Mouse (Mus musculus) splenic B cell, adult 2 months (primary cell): ENCODE results near the gene Gm17455.

Source experiments
- DNase-seq: peaks from one replicate; pipeline ENCODE4 v3.0.0-alpha.2; 2011; ENCODE audit warnings: low read depth, low spot score
- H3K27me3 ChIP-seq: 2 replicates; pipeline ENCODE4 v1.6.1; 2012; ENCODE audit warnings: mild to moderate bottlenecking, low read length, moderate library complexity, mixed read lengths; ENCODE audit not compliant: control insufficient read depth, poor library complexity, insufficient read depth, severe bottlenecking
- H3K36me3 ChIP-seq: 2 replicates; pipeline ENCODE4 v1.6.1; 2012; ENCODE audit warnings: mild to moderate bottlenecking, low read length, moderate library complexity, mixed read lengths; ENCODE audit not compliant: control insufficient read depth, poor library complexity, insufficient read depth, severe bottlenecking

The Gm17455 gene

DNA sequence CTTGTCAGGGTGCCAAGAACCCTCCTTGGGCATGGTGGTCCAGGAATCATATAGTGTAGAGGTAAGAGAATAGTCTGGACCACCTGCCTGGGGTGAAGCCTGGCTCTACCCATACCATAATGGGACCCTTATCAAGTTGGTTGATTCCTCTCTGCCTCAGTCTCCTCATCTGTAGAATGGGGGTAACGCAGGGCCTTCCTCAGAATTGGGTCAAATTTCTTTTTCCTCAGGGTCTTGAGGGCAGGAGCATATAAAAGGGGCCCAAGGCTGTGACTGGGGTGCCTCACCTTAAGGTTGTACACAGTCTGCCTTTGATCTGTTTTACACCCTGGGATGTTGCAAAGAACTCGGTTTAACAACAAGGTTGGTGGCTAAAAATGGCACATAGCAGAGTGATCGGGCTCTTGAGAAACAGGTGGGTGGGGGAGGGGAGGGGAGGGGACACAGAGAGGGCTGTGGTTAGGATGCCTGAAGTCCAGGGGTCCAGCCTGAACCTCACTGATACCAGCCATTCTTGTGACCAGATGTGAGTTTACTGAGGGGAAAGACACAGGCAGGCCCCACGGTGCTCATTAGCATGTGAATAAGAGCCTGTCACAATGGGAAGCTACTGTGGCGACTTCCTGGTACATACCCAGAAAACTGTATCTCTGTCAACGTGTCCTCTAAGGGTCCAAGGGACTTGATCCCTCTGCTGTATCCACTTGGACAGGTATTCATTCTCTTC lies 9.2 kb upstream of the Gm17455 start:
- peak; percentile 35 for DNase-seq
- Histone ChIP-seq H3K36me3 (no peaks in the 10 kb centered on the region), H3K27me3 (no peaks in the 10 kb centered on the region)

DNA sequence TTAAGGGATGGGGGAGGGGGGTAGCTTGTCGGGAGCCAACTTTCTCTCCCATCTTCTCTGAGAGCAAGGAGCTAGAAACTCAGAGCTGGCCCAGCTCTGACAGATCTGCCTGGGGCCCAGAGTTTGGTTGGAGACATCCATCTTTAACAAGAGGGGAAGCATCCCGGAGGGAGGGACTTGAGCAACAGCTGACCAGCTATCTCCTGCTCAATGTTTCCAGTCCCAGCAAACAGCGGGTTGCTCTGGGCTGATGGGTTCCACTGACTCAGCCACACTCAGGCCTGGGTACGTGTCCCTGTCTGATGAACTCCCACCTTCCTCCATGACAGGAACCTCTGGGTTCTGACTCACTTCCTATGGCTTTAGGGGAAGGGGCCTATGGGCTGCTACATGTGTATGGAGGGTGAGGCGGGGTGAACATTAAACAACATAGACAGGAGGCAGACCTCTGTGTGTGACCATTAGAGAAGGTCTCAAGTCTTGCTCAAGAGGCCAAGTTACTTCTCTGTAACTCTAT lies 8.6 kb upstream of the Gm17455 start:
- Histone ChIP-seq H3K36me3 (no peaks in the 10 kb centered on the region), H3K27me3 (no peaks in the 10 kb centered on the region)
- no peak for DNase-seq

DNA sequence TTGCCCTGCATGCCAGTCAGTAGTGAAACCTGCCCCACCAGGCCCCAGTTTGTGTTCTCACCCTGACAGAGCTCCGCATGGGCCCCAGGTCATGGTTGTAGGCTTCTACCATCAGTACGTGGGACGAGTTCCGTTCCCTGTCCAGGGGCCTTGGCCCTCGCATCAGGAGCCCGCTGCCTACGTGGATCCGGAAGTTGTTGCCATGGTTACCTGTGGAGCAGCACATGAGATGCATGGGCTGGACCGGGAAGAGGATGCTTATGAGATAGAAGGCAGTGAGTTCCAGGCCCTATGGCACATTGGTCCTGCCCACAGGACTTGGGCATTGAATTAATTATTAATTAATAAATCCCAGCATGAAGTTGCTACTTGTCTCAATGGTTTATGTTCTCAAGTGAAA lies 7.9 kb upstream of the Gm17455 start:
- Histone ChIP-seq H3K36me3 (no peaks in the 10 kb centered on the region), H3K27me3 (no peaks in the 10 kb centered on the region)
- DNase-seq = no peak

DNA sequence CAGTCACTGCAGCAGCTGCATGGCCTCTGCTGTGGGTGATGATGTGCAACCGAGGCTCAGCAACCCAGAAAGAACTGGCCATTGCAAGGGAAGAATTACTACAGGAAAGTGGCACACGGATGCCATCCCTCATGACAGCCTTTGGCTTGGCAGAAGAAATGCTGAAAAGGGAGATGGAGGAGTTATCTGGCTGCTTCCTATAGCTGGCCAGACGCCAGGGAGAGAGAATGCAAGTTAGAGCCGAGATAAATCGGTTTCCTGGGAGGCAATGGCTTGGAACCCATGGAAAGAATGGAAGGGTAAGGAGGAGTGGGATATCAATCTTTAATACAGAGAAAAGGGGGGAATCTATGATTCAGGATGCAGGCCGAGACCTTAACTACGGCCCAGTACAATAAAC lies 4.6 kb upstream of the Gm17455 start:
- H3K36me3 ChIP-seq = no peaks in the 10 kb centered on the region
- DNase-seq = no peak
- no peaks in the 10 kb centered on the region for H3K27me3 ChIP-seq

DNA sequence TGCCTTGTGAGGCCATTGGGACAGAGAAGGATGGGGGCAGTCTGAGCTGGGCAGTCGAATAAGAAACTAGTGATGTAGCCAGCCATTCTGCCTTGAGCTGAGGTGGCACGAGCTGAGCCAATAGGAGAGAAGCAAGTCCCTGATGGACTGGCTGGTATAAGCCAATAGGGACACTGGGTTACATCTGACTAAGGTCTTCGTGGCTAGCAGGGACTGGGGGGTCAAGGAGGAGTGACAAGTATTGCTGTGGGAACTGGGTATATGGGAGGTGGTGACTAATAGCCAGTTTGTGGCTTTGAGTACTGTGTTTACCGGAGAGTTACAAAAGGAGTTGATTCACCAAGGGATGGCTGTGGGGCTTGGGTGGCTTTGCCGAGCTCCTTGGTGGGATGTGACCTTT lies 3.9 kb upstream of the Gm17455 start:
- DNase-seq = no peak
- Histone ChIP-seq H3K36me3 (no peaks in the 10 kb centered on the region), H3K27me3 (no peaks in the 10 kb centered on the region)

DNA sequence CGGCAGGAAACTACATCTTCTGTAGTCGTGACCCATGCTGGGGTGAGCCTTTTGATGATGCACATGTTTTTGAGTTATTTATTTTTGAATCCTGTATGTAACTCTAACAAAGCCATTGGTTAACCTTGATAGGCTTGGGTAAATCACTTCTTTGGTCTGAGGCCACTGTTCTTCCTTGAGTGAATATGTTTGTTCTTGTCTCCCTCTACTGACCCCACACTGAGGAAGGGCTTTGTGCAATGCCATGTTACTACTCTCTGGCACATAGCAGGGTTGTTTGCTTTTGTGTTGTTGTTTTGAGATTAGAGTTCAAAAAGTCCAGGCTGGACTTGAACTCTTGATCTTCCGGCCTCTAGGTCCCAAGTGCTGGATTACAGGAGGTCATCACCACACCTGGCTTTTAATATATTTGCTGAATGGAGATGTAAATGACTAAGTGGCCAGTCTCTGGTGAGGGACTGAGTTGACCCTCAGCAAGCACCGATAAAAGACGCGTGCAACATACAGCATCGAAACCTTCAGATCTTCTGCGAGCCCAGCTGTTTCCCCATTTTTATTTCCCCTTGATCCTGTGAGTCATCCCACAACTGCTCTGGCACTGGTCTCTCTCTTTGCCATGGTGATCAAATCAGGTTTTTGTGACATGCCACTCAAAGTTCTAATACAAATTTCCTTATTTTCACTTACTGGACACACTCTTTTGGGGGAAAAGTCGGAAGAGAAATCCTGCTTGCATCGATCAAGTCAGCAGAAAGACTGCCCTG lies 1.3 kb upstream of the Gm17455 start:
- no peaks in the 10 kb centered on the region for H3K36me3 ChIP-seq
- H3K27me3 ChIP-seq = no peaks in the 10 kb centered on the region
- peak; percentile 22 for DNase-seq

DNA sequence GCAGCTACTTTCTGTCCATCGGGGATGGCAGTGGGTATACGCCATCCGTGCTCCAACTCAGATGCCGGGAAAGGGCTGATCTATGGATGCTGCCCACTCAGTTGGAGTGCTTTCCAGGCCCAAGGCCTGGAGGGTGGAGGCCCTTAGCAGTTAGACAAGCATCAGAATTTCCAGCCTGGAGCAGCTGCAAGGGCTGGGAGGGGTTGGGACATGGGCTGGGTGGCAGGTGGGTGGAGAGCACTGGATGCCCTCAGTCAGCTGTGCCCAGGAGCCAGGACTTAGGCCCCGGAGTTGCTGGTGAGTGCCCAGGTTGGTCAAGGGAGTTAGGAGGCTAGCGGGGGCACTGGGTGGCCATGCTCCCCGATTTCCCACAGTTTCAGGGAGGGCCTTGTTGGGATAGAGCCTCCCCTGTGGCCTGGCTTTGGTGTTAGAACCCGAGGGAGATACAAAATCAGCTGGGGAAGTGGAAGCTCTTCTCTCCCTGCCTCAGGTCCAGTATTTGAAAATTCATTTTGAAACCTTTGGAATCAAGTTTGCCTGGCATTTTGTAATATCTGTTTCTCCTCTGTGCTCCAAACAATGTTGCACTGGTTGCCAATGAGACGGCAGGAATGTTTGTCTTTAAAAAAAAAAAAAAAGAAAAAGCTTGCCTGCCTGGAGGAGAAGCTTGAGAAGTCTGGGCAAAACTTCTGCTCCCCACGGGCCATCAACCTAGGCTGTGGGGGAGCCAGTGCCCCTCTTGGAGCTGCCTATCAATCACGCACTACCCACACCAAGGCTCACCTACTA lies 1.2 kb downstream of the Gm17455 start:
- DNase-seq = no peak
- Histone ChIP-seq H3K36me3 (no peaks in the 10 kb centered on the region), H3K27me3 (no peaks in the 10 kb centered on the region)

DNA sequence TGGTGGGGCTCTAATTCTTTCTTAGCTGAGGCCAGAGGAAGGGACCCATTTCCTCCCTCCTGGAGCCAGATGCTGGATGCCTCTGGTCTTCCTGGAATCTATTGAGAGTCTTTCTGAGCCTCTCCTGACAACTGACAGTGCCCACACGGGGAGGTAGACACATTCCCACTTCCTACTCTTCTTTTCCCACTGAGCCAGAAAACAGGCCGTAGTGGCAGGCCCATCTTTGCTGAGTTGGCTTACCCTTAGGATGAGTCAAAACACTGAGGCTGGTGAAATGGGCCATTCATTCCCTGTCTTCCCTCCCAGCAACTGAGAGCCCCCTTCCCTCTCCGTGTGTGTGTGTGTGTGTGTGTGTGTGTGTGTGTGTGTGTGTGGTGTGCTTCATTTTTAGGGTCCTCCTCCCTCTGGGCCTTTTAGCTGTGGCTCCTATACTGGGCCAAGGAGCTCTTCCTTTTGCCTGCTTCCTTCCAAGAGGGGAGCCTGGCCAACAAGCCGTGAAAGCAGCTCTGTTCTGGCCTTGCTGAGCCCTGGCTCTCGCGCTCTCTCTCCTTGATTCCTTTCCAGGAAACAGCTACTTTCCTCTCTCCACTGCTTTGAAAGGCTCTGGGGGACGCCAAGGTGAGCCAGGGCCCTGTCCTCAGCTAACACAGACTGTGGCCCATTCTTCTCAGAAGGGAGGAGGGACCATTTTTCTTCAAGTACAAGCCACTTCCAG lies 6.1 kb downstream of the Gm17455 start:
- Histone ChIP-seq H3K36me3 (no peaks in the 10 kb centered on the region), H3K27me3 (no peaks in the 10 kb centered on the region)
- DNase-seq = no peak

DNA sequence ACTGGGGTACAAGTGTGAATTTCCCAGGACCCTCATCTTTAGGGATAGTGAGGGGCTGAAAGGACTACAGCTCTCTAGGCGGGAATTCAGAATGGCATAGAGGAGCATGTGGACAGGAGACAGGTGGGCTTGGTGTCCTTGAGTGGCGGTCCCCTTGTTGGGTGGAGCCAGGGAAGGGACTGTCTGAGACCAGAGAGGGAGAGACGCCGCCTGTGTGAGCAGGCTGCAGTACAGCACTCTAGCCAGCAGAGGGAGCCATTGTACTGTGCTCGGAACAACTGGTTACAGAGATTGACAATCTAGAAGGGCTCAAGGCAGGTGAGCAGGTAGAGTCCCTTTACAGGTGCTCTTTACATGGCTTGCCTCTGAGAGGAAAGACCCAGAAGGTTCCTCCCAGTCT lies 8.3 kb downstream of the Gm17455 start:
- DNase-seq = peak; percentile 84

DNA sequence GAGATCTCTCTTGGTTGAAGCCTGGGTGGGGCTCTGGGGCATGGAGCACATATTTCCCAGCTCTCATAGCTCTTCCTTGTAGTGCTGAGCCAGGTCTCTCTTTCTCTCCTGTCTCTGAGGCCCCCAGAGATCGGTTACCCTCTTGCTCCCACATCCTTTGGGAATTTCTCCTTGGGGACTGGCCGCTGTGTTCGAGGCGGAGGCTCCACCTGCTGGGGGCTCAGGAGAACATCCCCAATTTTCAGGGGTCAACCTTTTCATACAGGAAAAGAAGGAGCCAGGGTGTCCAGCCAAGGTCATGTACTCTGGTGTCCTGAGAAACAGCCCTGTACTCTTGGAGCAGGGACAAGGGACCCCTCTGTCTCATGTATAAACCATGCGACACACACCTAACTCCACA lies 12.3 kb downstream of the Gm17455 start:
- no peaks in the 10 kb centered on the region for H3K36me3 ChIP-seq
- no peaks in the 10 kb centered on the region for H3K27me3 ChIP-seq
- DNase-seq = no peak

More for the DNA sequence above, 8.3 kb downstream of the Gm17455 start:
- no peaks in the 10 kb centered on the region for H3K36me3 ChIP-seq
- no peaks in the 10 kb centered on the region for H3K27me3 ChIP-seq

DNA sequence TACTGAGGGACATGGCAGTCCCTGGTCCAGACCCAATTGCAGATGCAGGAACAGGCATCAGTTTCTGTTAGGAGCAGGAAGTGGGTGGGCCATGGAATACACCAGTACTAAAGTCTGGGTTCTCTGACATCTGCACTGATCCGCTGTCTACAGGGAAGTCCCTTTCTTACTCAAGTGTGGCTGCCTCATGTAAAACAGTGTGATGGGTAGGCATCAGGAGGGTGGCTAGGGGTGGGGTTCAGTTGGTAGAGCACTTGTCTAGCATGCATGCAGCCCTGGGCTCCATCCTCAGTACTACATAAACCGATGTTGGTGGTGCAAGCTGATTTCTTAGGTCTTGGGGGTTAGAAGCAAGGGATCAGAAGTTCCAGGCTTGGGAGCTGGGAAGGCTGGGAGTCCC lies 14.2 kb downstream of the Gm17455 start:
- Histone ChIP-seq H3K36me3 (no peaks in the 10 kb centered on the region), H3K27me3 (no peaks in the 10 kb centered on the region)
- peak; percentile 79 for DNase-seq

DNA sequence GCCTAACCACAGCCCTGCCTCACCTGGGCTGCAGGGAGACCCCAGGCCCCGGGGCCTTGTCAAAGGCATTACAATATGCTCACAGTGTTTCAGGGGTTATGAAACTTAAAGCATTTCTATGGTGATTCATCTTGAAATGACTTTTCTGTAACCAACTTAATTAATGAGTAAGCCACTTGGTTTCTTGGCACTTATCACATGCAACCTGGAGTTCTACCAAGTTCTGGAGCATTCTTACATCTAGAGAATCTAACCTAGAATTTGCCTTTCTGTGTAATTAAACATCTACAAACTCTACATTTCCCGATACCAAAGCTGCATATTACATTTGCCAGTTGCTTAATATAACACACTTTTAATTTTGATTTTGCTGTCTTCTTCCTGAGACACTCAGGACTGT lies 17.5 kb downstream of the Gm17455 start:
- no peaks in the 10 kb centered on the region for H3K36me3 ChIP-seq
- no peaks in the 10 kb centered on the region for H3K27me3 ChIP-seq
- no peak for DNase-seq

DNA sequence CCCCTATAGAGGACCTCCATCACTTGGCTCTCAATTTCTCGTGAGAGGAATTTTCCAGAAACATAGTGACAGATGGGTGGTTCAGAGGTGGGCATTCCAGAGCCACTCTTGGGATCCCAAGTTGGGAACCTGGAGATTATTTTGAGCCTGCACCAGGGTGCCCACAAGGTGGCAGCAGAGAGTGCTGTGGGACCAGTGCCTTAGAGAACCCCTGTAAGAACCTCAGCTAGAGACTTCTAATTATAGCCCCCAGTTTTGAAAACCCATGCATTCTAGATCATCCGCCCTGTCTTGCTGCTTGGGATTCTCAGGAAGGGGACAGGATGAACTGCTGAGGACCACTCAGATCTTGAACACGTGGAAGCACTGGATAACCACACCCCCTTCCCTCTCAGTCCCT lies 18.6 kb downstream of the Gm17455 start:
- Histone ChIP-seq H3K27me3 (no peaks in the 10 kb centered on the region), H3K36me3 (no peaks in the 10 kb centered on the region)
- DNase-seq = peak; percentile 62

DNA sequence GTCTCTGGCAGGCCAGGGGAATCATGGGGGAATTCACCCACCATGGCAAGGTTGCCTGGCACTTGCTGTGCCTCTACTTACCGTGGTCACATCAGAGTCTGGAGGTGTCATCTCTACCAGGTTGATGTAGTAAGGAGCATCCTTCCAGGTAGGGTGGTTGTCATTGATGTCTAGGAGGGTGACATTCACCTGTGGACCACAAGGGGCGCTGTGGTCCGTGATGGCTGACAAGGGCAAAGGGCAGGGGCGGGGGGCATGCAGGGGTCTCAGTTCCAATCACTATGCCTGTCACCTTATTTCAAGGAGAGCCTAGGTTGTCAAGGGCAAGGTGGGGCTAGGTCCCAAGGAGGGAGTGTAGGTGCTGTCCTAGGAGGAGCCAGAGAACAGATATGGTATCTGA lies 20.1 kb downstream of the Gm17455 start:
- Histone ChIP-seq H3K36me3 (no peaks in the 10 kb centered on the region), H3K27me3 (no peaks in the 10 kb centered on the region)
- DNase-seq = peak; percentile 33
